Mouse (Mus musculus): ENCODE measurements at regions not wholly inside any gene's neighbourhood (a gene's known extent, or its start where the extent isn't known, plus 50 kb on each side); places are given as distances from the start of the nearest gene placed in this dataset.

GRCm38 (mm10) chr14:97694238-97694637 is 475.3 kb downstream of the Dach1 start:
- DNase-seq (ENCODE audit: low read depth), result no peak

- DNase-seq (ENCODE audit: low read depth), result no peak
Measured at GRCm38 (mm10) chr14:97684617-97685016, 484.9 kb downstream of the Dach1 start.

GRCm38 (mm10) chr14:97667806-97668205 is 501.8 kb downstream of the Dach1 start:
- DNase-seq (ENCODE audit: low read depth), result no peak

- DNase-seq (ENCODE audit: low read depth), result no peak
Measured at GRCm38 (mm10) chr14:97638187-97638792, 531.3 kb downstream of the Dach1 start.

GRCm38 (mm10) chr14:97611438-97611837 is 558.1 kb downstream of the Dach1 start:
- DNase-seq (ENCODE audit: low read depth), result no peak

GRCm38 (mm10) chr14:97596694-97597093 is 572.9 kb downstream of the Dach1 start:
- DNase-seq (ENCODE audit: low read depth), result no peak

GRCm38 (mm10) chr14:97588611-97589010 is 581.0 kb downstream of the Dach1 start:
- no peak for DNase-seq (ENCODE audit: low read depth)

GRCm38 (mm10) chr14:97588182-97588581 is 581.4 kb downstream of the Dach1 start:
- DNase-seq (ENCODE audit: low read depth), result no peak

GRCm38 (mm10) chr14:97586962-97587361 is 582.6 kb downstream of the Dach1 start:
- DNase-seq (ENCODE audit: low read depth), result no peak

- DNase-seq (ENCODE audit: low read depth), result no peak
Measured at GRCm38 (mm10) chr14:97570274-97570673, 599.3 kb downstream of the Dach1 start.

GRCm38 (mm10) chr14:97560121-97560907 is 609.3 kb downstream of the Dach1 start:
- no peak for DNase-seq (ENCODE audit: low read depth)

- peak; percentile 33 for DNase-seq (ENCODE audit: low read depth)
Measured at GRCm38 (mm10) chr14:97559559-97559958, 610.0 kb downstream of the Dach1 start.

GRCm38 (mm10) chr14:97558289-97558688 is 611.3 kb downstream of the Dach1 start:
- no peak for DNase-seq (ENCODE audit: low read depth)

GRCm38 (mm10) chr14:97557888-97558287 is 611.7 kb downstream of the Dach1 start:
- DNase-seq (ENCODE audit: low read depth), result no peak

GRCm38 (mm10) chr14:97546276-97546675 is 623.3 kb downstream of the Dach1 start:
- no peak for DNase-seq (ENCODE audit: low read depth)

- no peak for DNase-seq (ENCODE audit: low read depth)
Measured at GRCm38 (mm10) chr14:97544307-97544706, 625.3 kb downstream of the Dach1 start.

- no peak for DNase-seq (ENCODE audit: low read depth)
Measured at GRCm38 (mm10) chr14:97537012-97537411, 632.6 kb downstream of the Dach1 start.

GRCm38 (mm10) chr14:97511318-97511717 is 658.2 kb downstream of the Dach1 start:
- DNase-seq (ENCODE audit: low read depth), result no peak

GRCm38 (mm10) chr14:97489427-97490347 is 679.9 kb downstream of the Dach1 start:
- no peak for DNase-seq (ENCODE audit: low read depth)

- no peak for DNase-seq (ENCODE audit: low read depth)
Measured at GRCm38 (mm10) chr14:97478236-97478635, 691.3 kb downstream of the Dach1 start.

- DNase-seq (ENCODE audit: low read depth), result no peak
Measured at GRCm38 (mm10) chr14:97450525-97451235, 718.9 kb downstream of the Dach1 start.

- DNase-seq (ENCODE audit: low read depth), result no peak
Measured at GRCm38 (mm10) chr14:97448617-97449016, 720.9 kb downstream of the Dach1 start.

Data from c-Kit-positive CD71-negative TER-119-negative erythroid progenitor cells, embryonic 14.5 days (primary cell).